Mouse (Mus musculus) liver, embryonic 14.5 days (tissue): ENCODE results near the gene D230025D16Rik. TPM values are rescaled to one million over a fixed set of nuclear protein-coding genes. Genes with fewer than 3 reads are reported as not detected.
A peak's percentile ranks its signal among the peaks of the same experiment; 100 is the strongest.

Experiments
- ATAC-seq: fragments of 200-750 bp; cut with Nextera tagmentation; 2 replicates; pipeline ENCODE4 v1.8.0; 2017; ENCODE audit warnings: moderate number of reproducible peaks, mild to moderate bottlenecking, moderate library complexity; ENCODE audit not compliant: insufficient read depth
- DNase-seq, 3 experiments: peaks; one replicate each; pipeline ENCODE4 v3.0.0-alpha.2; 2012 to 2013; ENCODE audit warnings: low read depth in 3 of 3, low spot score in 3 of 3
- H3K27ac ChIP-seq: fragments of 300-500 bp; sonication (generic); 2 replicates; pipeline ENCODE4 v1.5.1; 2014; ENCODE audit warnings: moderate library complexity, mild to moderate bottlenecking, control low read depth, inconsistent platforms
- H3K27me3 ChIP-seq: fragments of 300-500 bp; sonication (generic); 2 replicates; pipeline ENCODE4 v1.6.1; 2014; ENCODE audit warnings: mild to moderate bottlenecking, low read length, moderate library complexity; ENCODE audit not compliant: control insufficient read depth, insufficient read depth
- H3K36me3 ChIP-seq: fragments of 300-500 bp; sonication (generic); replicated peaks from 2 replicates; pipeline ENCODE4 v1.6.1; 2014; ENCODE audit warnings: low read depth; ENCODE audit not compliant: control insufficient read depth, insufficient read depth
- H3K4me1 ChIP-seq, 2 experiments: fragments of 200-500 bp in 1 of 2; fragments of 300-500 bp in 1 of 2; sonication (generic) in 1 of 2; replicated peaks; 2 replicates each; pipeline ENCODE4 v1.6.1; 2012 to 2014; ENCODE audit warnings: antibody characterized with exemption in 1 of 2, inconsistent platforms in 1 of 2, low read length in 1 of 2; ENCODE audit not compliant: control insufficient read depth in 2 of 2, insufficient read depth in 2 of 2
- H3K4me2 ChIP-seq: fragments of 300-500 bp; sonication (generic); 2 replicates; pipeline ENCODE4 v1.6.1; 2014; ENCODE audit warnings: low read depth, mild to moderate bottlenecking, control low read depth, moderate library complexity
- H3K4me3 ChIP-seq, 2 experiments: fragments of 200-500 bp in 1 of 2; fragments of 300-500 bp in 1 of 2; sonication (generic) in 1 of 2; 2 replicates each; pipeline ENCODE4 v1.5.1; 2012 to 2014; ENCODE audit warnings: low read depth in 2 of 2, low read length in 2 of 2, mild to moderate bottlenecking in 2 of 2, control low read depth in 1 of 2, inconsistent platforms in 1 of 2, moderate library complexity in 1 of 2; ENCODE audit not compliant: insufficient read depth in 1 of 2
- H3K9ac ChIP-seq: fragments of 300-500 bp; sonication (generic); replicated peaks from 2 replicates; pipeline ENCODE4 v1.6.1; 2014; ENCODE audit warnings: mild to moderate bottlenecking, control low read depth, moderate library complexity
- H3K9me3 ChIP-seq: fragments of 300-500 bp; sonication (generic); 2 replicates; pipeline ENCODE4 v1.6.1; 2016; ENCODE audit warnings: low read length, mixed read lengths; ENCODE audit not compliant: control insufficient read depth
- CTCF ChIP-seq: IDR thresholded peaks from 2 replicates; pipeline ENCODE4 v1.5.1; 2016; ENCODE audit warnings: antibody characterized with exemption, low read depth, control low read depth
- EP300 ChIP-seq: IDR thresholded peaks from 2 replicates; pipeline ENCODE4 v1.6.1; 2016; ENCODE audit warnings: antibody characterized with exemption, low read depth
- WGBS: fragments of 180-500 bp; shearing (Covaris S2); extraction: QIAGEN DNeasy Blood & Tissue Kit; methylation state at CpG from one replicate; pipeline ENCODE4 v1.1.7; 2014; ENCODE audit not compliant: insufficient replicate concordance; 5-methylcytosine and 5-hydroxymethylcytosine counted together
- polyA plus RNA-seq, 2 experiments: library from polyadenylated mRNA; depleted of rRNA in 1 of 2; stranded (reverse) in 1 of 2; unstranded in 1 of 2; fragments of >200 nt; fragmentation: Nextera tagmentation in 1 of 2; extraction: Ambion mirVana in 1 of 2; gene quantifications; 2 replicates each; pipeline versions ENCODE4 v1.2.1 to v1.2.3; 2012 to 2014

D230025D16Rik gene
- polyA plus RNA-seq, 2 experiments, result 11.9 to 14.7 TPM

GRCm38 (mm10) chr8:105192182-105192581, 32.8 kb upstream of the D230025D16Rik start:
- H3K4me2 ChIP-seq, result no peak overlapping the region
- 86% methylated on average over 5 of the region's 5 CpGs for WGBS
- H3K4me3 ChIP-seq, result no peak overlapping the region
- H3K9me3 ChIP-seq, result no peaks in the 10 kb centered on the region
- no peak overlapping the region for H3K9ac ChIP-seq
- H3K4me1 ChIP-seq, result no peaks in the 10 kb centered on the region
- ATAC-seq (no peak), DNase-seq (no peak)
- no peak overlapping the region for H3K27ac ChIP-seq
- no peaks in the 10 kb centered on the region for H3K27me3 ChIP-seq
- TF ChIP-seq CTCF, result no peak
- no peak for TF ChIP-seq EP300
- no peaks in the 10 kb centered on the region for H3K36me3 ChIP-seq

- H3K27me3 ChIP-seq, result no peaks in the 10 kb centered on the region
- DNase-seq (no peak), ATAC-seq (no peak)
- 49% methylated on average over 1 of the region's 1 CpGs for WGBS
- no peaks in the 10 kb centered on the region for H3K9me3 ChIP-seq
- no peak overlapping the region for H3K4me2 ChIP-seq
- H3K4me3 ChIP-seq, result no peak overlapping the region
- 0 out of 2 replicates have a peak, but pooled peaks cover 2% of the 10 kb centered on the region for H3K36me3 ChIP-seq
- no peak overlapping the region for H3K9ac ChIP-seq
- H3K27ac ChIP-seq, result no peak overlapping the region
- no peak for TF ChIP-seq CTCF
- TF ChIP-seq EP300, result no peak
- H3K4me1 ChIP-seq, result peaks cover 3 to 6% of the 10 kb centered on the region in 2 experiments; a peak in 3 of 4 replicates
Measured at GRCm38 (mm10) chr8:105205748-105206147, 19.2 kb upstream of the D230025D16Rik start.

- ATAC-seq (no peak), DNase-seq (no peak)
- no peak for TF ChIP-seq CTCF
- no peak for TF ChIP-seq EP300
- Histone ChIP-seq H3K4me3 (no peak overlapping the region), H3K9me3 (no peaks in the 10 kb centered on the region), H3K27me3 (no peaks in the 10 kb centered on the region), H3K9ac (no peak overlapping the region), H3K27ac (no peak overlapping the region), H3K4me1 (peaks cover 3 to 6% of the 10 kb centered on the region in 2 experiments; a peak in 3 of 4 replicates), H3K4me2 (no peak overlapping the region), H3K36me3 (0 out of 2 replicates have a peak, but pooled peaks cover 2% of the 10 kb centered on the region)
- 73% methylated on average over 7 of the region's 7 CpGs for WGBS
Measured at GRCm38 (mm10) chr8:105206766-105207275, 18.1 kb upstream of the D230025D16Rik start.

- TF ChIP-seq CTCF (no peak), EP300 (no peak)
- H3K27me3 ChIP-seq, result no peaks in the 10 kb centered on the region
- H3K9ac ChIP-seq, result no peak overlapping the region
- no peak overlapping the region for H3K4me2 ChIP-seq
- DNase-seq (no peak), ATAC-seq (no peak)
- no peak overlapping the region for H3K4me3 ChIP-seq
- peaks cover 3 to 6% of the 10 kb centered on the region in 2 experiments; a peak in 3 of 4 replicates for H3K4me1 ChIP-seq
- H3K9me3 ChIP-seq, result no peaks in the 10 kb centered on the region
- 0 out of 2 replicates have a peak, but pooled peaks cover 2% of the 10 kb centered on the region for H3K36me3 ChIP-seq
- H3K27ac ChIP-seq, result no peak overlapping the region
- WGBS, result 33% methylated on average over 2 of the region's 2 CpGs
Measured at GRCm38 (mm10) chr8:105207675-105208273, 17.2 kb upstream of the D230025D16Rik start.

GRCm38 (mm10) chr8:105209153-105210110, 15.5 kb upstream of the D230025D16Rik start:
- Histone ChIP-seq H3K4me3 (no peak overlapping the region), H3K4me2 (no peak overlapping the region), H3K9ac (no peak overlapping the region), H3K36me3 (no peaks in the 10 kb centered on the region), H3K27me3 (no peaks in the 10 kb centered on the region), H3K27ac (no peak overlapping the region), H3K4me1 (peaks cover 3 to 6% of the 10 kb centered on the region in 2 experiments; a peak in 3 of 4 replicates), H3K9me3 (no peaks in the 10 kb centered on the region)
- peak; percentile 55; the same call in 1 of the 2 replicates for ATAC-seq
- TF ChIP-seq CTCF, result no peak
- no peak for TF ChIP-seq EP300
- WGBS, result 31% methylated on average over 1 of the region's 1 CpGs
- peak in 1 of 3 experiments; percentile 12 for DNase-seq
